Mouse (Mus musculus) hematopoietic multipotent progenitor cell, adult 10-12 weeks (in vitro differentiated cells): ENCODE results near the gene Rab3gap1. TPM values are rescaled to one million over a fixed set of nuclear protein-coding genes. Genes with fewer than 3 reads are reported as not detected.

Experiments used
- polyA plus RNA-seq: library from polyadenylated mRNA; stranded (reverse); fragments of >175 nt; gene quantifications from 2 replicates; pipeline ENCODE4 v1.2.3, GENCODE M21; 2012; ENCODE audit warnings: low replicate concordance

The Rab3gap1 gene
- 42.2 and 59.3 TPM in 2 replicates for polyA plus RNA-seq

DNA sequence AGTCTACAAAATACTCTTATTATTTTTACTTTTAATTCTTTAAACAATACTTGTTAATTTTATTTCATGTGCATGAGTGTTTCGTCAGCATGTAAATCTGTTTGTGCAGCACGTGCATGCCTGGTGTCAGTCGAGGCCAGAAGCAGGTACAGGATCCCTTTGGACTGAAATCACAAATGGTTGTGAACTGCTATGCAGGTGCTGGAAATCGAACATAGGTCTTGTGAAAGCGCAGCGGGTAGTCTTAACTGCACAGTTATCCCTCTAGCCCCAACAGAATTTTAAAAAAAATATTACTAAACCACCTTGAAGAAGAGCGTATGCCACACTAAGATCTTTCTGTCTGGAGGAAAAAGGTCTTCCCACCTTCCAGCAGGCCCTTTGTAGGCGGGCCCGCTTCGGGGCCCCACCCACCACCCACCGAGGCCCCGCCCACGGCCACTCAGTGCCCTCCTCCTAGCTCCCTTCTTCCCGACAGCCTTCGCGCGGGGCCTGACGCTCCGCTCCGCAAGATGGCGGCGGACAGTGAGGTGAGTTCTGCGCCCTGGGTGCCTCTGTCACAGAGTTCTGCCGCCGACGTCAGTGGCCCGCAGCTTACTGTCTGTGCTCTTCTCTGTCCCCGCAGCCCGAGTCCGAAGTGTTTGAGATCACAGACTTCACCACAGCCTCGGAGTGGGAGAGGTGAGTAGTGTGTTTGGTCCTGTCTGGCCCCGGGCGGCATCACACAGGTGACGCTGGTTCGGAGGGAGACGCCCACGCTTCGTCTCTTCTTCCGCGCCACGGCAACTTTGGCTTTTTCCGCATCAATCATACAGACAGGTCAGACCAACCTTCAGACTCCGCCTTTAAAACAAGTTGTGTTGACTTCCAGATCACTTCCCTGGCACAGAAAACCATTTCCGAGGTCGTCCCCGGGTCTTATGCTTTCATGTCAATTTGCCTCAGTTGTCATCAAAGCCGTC, at the start of gene Rab3gap1:
Gene Rab3gap1 (plus strand): TSS at position 474 of the 962 bp plus-strand sequence.

DNA sequence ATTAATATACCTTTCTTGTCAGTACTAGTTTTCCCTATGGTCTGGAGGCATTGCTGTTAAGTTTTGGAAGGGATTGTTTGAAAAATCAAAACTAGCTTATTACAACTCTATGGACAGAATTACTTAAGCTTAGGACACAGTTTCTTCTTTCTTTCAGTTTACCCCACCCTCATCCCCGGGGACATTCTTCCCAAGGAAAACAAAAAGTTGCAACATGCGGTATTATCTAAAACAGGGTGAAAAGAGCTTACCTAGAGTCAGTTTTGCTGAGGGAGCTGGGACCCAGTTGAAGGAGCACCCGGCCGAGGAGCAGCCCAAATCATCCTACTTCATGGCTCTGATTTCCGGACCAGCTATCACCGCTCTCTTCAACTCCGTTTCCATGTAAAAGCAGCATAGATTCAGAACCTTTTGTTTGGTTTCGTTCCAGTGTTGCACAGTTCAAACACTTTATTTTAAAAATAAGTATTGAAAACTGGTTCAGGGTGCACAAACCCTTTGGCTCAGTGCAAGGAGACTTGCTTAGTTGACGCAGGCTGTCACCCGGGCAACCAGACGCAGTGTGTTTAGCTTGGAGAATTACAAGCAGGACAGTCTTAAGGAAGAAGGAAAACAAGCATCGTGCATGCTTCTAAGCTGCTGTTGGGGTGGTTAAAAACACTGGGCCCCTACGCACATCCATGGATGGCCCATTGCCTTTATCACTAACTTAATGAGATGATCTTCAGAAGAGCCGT, 13.9 kb upstream of the Rab3gap1 start, which contains the start of gene Map3k19:
Gene Map3k19 (minus strand): TSS at position 546 of the 737 bp plus-strand sequence.

Other genes starting within 250 kb of the Rab3gap1 start
- gene Tmem163, start 189.2 kb upstream of the Rab3gap1 start, polyA plus RNA-seq, result 9.3 and 17.1 TPM in 2 replicates
- gene Acmsd, start 139.4 kb upstream of the Rab3gap1 start, polyA plus RNA-seq, result 0.58 TPM in 1 of 2 replicates, not detected in the other
- gene Ccnt2, start 94.6 kb upstream of the Rab3gap1 start, polyA plus RNA-seq, result 16.6 and 17.9 TPM in 2 replicates
- 0.10 and 0.18 TPM in 2 replicates for gene Map3k19, start 13.7 kb upstream of the Rab3gap1 start, polyA plus RNA-seq
- 0.42 and 0.77 TPM in 2 replicates for gene Zranb3, start 234.3 kb downstream of the Rab3gap1 start, polyA plus RNA-seq
- gene R3hdm1, start 234.5 kb downstream of the Rab3gap1 start, polyA plus RNA-seq, result 62.3 and 71.9 TPM in 2 replicates